Mouse (Mus musculus) layer of hippocampus, adult 2 months (tissue): ENCODE data around the gene Nrp2. TPM values are rescaled to one million over a fixed set of nuclear protein-coding genes. Genes with fewer than 3 reads are reported as not detected.

Experiments used
- DNase-seq, 2 experiments: peaks; one replicate each; pipeline ENCODE4 v3.0.0; 2022; ENCODE audit warnings: low spot score in 2 of 2
- H3K27ac ChIP-seq: fragments of 200-600 bp; 2 replicates; pipeline ENCODE4 v1.8.1; 2022
- H3K4me3 ChIP-seq: fragments of 200-600 bp; 2 replicates; pipeline ENCODE4 v1.8.1; 2022; ENCODE audit warnings: mild to moderate bottlenecking
- CTCF ChIP-seq: fragments of 200-600 bp; conservative IDR thresholded peaks from 2 replicates; pipeline ENCODE4 v1.8.1; 2022; ENCODE audit warnings: antibody characterized with exemption, mild to moderate bottlenecking, moderate library complexity
- total RNA-seq, 2 experiments: library from RNA; stranded (reverse); gene quantifications; 2 replicates each; pipeline ENCODE4 v1.2.3; 2021

The Nrp2 gene
- total RNA-seq, 2 experiments from 2014 or later, result 60.3 to 63.7 TPM

GRCm38 (mm10) chr1:62833356-62833755 lies 130.3 kb downstream of the Nrp2 start:
- Histone ChIP-seq H3K4me3 (no peak overlapping the region), H3K27ac (peak overlapping the region; percentile 89)
- no peak for TF ChIP-seq CTCF
- DNase-seq, result no peak

DNA sequence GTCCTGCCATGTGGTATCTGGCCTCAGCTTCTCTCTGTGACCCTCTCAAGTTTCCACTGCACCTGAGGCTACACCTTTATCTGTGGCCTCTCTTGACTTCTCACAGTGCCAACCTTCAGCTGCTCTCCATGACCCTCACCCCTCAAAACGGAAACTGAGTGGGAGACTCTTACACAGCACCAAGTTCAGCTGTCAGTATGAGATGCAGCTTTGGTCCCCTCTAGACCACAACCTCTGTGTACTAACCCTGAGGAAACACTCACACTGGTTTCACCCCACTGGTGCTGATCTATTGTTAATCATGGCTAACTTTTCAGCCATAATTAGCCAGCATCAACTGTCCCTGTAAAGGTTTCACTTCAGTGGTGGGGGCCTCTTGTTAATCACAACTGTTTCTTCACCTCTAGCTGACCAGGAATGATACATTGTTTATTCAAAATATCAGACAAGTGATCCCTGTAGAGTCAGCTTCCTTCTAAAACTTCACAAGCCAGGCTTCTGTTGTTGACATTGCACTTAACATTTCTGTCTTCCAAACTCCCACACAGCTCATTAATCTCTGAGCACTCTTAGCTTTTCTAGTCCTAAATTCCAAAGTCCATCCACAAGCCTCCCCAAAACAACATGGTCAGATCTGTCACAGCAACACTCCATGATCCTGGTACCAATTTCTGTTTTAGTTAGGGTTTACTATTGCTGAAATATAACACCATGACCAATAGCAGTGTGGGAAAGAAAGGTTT lies 131.5 kb downstream of the Nrp2 start:
- Histone ChIP-seq H3K27ac (no peak overlapping the region), H3K4me3 (no peak overlapping the region)
- no peak for DNase-seq
- no peak for TF ChIP-seq CTCF

GRCm38 (mm10) chr1:62838083-62838482 lies 135.0 kb downstream of the Nrp2 start:
- Histone ChIP-seq H3K4me3 (no peak overlapping the region), H3K27ac (no peak overlapping the region)
- DNase-seq, result no peak
- no peak for TF ChIP-seq CTCF

- no peak overlapping the region for H3K4me3 ChIP-seq
- TF ChIP-seq CTCF, result no peak
- no peak for DNase-seq
- no peak overlapping the region for H3K27ac ChIP-seq
These were observed 135.5 kb downstream of the Nrp2 start for GRCm38 (mm10) chr1:62838631-62839030.

GRCm38 (mm10) chr1:62843215-62843614 lies 140.1 kb downstream of the Nrp2 start:
- DNase-seq, result no peak
- H3K4me3 ChIP-seq, result no peak overlapping the region
- H3K27ac ChIP-seq, result no peak overlapping the region
- TF ChIP-seq CTCF, result no peak

DNA sequence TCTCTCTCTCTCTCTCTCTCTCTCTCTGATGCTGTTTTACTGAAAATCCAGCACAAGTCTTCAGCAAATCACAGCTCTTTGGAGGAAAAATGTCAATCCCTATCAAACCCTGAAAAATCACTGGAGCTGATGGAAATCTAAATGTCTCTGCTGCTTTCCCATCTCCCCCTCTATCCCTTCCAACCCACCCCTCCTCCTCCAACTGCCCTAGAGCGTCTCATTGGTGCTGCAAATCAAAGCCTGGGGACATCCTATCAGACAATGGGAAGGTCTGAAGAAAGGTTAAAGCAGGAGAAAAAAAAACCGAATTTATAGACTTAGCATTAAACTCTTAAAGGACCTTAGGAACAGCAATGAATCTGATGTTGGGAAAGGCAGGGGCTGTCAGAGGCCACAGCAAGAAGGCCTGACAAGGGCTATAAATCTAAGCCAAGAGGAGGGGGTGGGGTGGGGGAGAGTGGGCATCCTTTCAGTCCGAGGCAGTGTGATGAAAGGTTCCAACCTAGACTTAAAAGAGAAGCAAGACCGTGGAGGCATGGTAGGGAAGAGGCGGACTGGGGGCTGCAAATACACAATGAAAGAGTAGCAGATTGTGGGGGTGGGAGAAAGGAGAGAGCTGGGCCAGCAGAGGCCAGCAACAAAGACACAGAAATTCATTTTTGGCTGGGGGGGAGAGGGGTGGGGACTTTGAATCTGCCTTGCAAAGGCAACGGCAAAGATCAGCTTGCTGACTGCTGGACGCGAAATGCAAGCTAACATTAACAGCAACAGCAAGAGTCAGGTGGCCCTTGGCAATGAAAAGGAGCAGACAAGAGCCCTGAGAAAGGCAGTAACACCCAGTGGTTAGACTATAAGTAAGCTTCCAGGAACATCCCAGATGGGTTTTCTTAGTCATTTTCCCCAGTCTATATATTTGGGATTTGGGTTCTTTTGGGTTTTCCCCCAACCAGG lies 148.2 kb downstream of the Nrp2 start:
- no peak for TF ChIP-seq CTCF
- Histone ChIP-seq H3K27ac (no peak overlapping the region; the same call in 1 of the 2 replicates), H3K4me3 (no peak overlapping the region)
- no peak for DNase-seq

DNA sequence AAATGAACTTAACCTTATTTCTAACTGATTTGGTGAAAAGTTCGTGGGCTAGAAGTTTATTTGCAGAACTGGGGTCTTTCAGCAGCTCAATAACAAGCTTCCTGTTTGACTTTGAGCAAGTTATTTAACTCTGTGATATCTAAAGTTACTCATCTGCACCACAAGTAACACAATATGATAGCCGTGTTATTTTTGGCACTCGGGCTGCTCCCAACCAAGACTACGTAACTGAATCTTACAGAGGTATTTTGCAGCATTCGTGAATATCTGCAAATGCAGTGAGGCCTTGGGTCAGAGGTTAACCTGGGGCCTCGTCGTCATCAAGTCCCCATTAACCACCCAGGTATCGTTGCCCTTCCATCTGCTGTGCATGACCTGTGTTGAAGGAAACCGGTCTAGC lies 150.3 kb downstream of the Nrp2 start:
- DNase-seq, result no peak
- no peak for TF ChIP-seq CTCF
- Histone ChIP-seq H3K4me3 (no peak overlapping the region), H3K27ac (no peak overlapping the region)

GRCm38 (mm10) chr1:62853996-62854395 lies 150.9 kb downstream of the Nrp2 start:
- no peak overlapping the region for H3K4me3 ChIP-seq
- DNase-seq, result no peak
- H3K27ac ChIP-seq, result no peak overlapping the region
- TF ChIP-seq CTCF, result no peak

- no peak for TF ChIP-seq CTCF
- H3K27ac ChIP-seq, result peak overlapping the region; percentile 69
- no peak for DNase-seq
- H3K4me3 ChIP-seq, result no peak overlapping the region
These were observed 156.0 kb downstream of the Nrp2 start for GRCm38 (mm10) chr1:62859098-62859497.

DNA sequence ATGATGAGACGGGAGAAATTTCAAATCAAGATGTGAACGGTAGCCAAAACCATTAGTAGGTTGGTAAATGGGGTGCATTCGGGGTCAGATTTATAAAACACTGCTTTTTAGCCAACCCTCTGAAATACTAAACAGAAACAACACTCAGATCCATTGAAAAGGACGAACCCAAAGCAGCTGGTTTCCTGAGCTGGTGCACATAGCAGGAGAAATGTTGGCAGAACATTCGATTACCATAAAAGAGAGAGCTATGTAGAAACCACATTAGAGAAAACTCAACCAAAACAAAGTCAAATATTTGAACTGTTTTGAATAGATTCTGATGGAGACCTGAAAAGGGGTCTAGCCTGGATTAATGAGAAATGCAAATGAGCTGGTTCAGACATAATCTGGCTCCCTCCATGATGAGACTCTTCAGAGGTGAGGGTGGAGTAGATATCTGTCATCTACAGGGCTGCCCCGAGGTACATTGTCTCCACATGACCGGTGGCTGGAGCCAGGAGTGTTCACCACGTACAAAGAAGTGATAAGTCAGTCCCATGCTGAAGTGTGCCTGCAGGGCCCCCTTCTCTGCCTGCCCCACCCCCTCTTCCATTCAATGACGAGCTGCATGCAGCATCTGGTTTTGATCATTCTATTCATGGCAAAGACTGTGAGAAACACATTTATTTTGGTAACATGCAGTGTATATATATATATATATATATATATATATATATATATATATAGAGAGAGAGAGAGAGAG lies 156.6 kb downstream of the Nrp2 start:
- no peak for TF ChIP-seq CTCF
- no peak for DNase-seq
- no peak overlapping the region for H3K4me3 ChIP-seq
- peak overlapping the region; percentile 69 for H3K27ac ChIP-seq

DNA sequence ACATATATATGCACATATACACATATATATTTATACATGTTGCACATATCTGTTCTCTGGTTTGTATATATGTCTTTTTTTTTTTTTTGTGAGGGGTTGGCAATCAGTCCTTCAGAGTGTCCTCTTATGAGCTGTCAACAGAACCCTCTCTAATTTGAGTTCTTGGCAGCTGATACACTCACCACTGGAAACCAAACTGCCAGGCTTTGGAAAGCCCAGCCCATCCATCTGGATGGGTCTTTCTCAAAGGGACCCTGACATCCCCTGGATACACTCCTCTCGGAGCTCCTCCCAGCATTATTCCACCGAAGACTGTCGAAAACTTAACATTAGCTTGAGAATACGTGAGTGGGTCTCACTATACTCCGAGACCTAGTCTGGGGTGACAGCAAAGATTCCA lies 157.2 kb downstream of the Nrp2 start:
- no peak for DNase-seq
- Histone ChIP-seq H3K27ac (peak overlapping the region; percentile 63), H3K4me3 (no peak overlapping the region)
- no peak for TF ChIP-seq CTCF

DNA sequence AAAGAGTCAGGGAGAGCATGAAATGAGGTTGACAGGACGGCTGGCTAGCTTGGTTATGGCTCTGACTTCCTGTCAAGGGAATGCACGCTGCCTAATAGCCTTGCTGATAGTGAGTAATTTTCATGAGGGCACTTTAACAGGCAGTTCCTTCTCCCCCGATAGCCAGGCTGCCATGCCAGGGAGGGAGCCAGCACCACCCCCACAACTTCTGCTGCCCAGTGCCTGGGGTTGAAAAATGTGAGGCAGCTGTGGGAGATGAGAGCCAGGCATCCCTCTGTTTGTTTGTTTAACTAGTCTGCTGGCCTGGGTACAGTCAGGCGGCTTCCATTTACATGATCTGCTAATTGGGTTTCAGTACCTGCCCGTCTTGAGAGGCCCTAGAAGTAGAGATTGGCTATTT lies 157.7 kb downstream of the Nrp2 start:
- peak; percentile 38 to 50 for DNase-seq
- Histone ChIP-seq H3K4me3 (no peak overlapping the region), H3K27ac (peak overlapping the region; percentile 63)
- TF ChIP-seq CTCF, result no peak
